Mouse (Mus musculus) gastrocnemius, adult 2 months (tissue): ENCODE measurements around the gene Spef1. TPM values are rescaled to one million over a fixed set of nuclear protein-coding genes. Genes with fewer than 3 reads are reported as not detected.

Experiments
- DNase-seq: peaks from one replicate; pipeline ENCODE4 v3.0.0; 2022
- H3K27ac ChIP-seq: fragments of 200-600 bp; 2 replicates; pipeline ENCODE4 v1.8.1; 2022; ENCODE audit warnings: mild to moderate bottlenecking
- H3K4me3 ChIP-seq: fragments of 200-600 bp; 2 replicates; pipeline ENCODE4 v1.8.1; 2022; ENCODE audit warnings: mild to moderate bottlenecking, moderate library complexity
- CTCF ChIP-seq: fragments of 200-600 bp; IDR thresholded peaks from 2 replicates; pipeline ENCODE4 v1.8.1; 2022; ENCODE audit warnings: antibody characterized with exemption, mild to moderate bottlenecking, moderate library complexity
- intact Hi-C: fragments of 180-260 bp; cut with DNase I; formaldehyde crosslinking; loops from one replicate; pipeline ENCODE4 v1.15.1; 2025
- total RNA-seq, 2 experiments: library from RNA; stranded (reverse); gene quantifications; 2 replicates each; pipeline ENCODE4 v1.2.3; 2021

Spef1 gene
- total RNA-seq, 2 experiments from 2014 or later = 1.3 to 1.6 TPM

DNA sequence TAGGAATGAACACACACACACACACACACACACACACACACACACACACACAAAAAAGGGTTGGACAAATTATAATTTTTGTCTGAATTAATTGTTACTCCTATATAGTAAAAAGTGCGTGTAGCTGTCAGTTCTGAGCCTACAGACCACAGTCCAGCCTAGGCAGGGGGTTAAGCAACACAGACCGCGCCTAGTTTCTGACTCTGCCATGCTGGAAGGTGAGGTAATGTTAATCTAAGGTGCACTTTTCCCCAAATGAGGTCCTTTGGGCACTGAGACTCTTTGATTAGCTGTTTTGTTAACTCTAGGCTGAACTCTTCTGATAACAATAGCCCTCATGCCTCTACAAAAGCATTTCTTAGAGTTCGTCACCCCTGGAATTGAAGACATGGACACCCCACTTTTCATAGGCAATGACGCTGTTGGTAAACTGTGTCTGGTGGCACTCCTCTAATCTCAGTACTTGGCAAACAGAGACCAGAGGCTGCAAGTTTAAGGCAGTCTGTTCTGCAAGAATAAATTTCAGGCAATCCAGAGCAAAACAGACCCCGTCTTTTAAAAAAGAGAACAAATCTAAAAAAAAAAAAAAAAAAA, 16.8 kb upstream of the Spef1 start:
- DNase-seq = no peak
- Histone ChIP-seq H3K4me3 (no peak overlapping the region), H3K27ac (peak overlapping the region; percentile 87)
- intact Hi-C loops = loop anchor here (2.0 kb wide), 1 partner anchor 17 kb away; the partner anchor contains the start of genes Cdc25b and Spef1
- no peak for TF ChIP-seq CTCF

DNA sequence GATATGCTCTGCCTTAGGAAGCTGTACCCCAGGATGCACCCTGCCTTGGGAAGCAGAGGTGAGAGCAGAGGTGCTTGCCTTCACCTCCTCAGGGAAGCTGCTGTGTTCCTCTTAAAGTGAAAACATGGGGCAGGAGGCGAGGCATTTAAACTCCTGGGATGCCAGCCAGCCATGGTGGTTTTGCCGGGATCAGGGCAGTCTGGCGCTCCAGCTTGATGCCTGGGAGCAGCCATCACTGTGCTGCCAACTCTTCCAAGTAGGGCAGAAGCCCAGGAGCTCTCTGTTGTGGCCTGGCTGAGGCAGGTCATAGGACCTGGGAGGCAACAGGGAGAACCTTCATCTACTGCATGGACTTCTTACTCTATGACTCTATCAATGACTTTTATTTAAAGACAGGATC, 14.2 kb upstream of the Spef1 start:
- intact Hi-C loops = no loop called here
- Histone ChIP-seq H3K27ac (no peak overlapping the region), H3K4me3 (no peak overlapping the region)
- no peak for TF ChIP-seq CTCF
- no peak for DNase-seq

DNA sequence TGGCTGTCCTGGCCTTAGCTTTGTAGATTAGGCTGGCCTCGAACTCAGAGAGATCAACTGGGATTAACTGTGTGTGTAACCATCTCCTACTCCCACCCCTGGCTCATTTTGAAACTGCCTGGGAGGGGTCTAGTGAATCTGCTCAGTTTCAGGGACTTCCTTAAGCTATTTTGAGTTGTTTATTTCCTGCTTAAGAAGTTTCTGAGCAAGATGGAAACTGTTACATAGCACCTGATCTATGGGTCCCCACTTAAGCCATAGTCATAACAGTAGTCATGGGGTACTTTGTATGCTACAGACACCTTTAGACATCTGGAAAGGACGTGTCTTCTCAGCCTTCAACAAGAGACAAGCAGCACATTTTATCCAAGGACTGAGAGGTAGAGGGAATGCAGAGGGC, 13.6 kb upstream of the Spef1 start:
- no peak for TF ChIP-seq CTCF
- intact Hi-C loops = no loop called here
- no peak overlapping the region for H3K27ac ChIP-seq
- H3K4me3 ChIP-seq = no peak overlapping the region
- DNase-seq = no peak

DNA sequence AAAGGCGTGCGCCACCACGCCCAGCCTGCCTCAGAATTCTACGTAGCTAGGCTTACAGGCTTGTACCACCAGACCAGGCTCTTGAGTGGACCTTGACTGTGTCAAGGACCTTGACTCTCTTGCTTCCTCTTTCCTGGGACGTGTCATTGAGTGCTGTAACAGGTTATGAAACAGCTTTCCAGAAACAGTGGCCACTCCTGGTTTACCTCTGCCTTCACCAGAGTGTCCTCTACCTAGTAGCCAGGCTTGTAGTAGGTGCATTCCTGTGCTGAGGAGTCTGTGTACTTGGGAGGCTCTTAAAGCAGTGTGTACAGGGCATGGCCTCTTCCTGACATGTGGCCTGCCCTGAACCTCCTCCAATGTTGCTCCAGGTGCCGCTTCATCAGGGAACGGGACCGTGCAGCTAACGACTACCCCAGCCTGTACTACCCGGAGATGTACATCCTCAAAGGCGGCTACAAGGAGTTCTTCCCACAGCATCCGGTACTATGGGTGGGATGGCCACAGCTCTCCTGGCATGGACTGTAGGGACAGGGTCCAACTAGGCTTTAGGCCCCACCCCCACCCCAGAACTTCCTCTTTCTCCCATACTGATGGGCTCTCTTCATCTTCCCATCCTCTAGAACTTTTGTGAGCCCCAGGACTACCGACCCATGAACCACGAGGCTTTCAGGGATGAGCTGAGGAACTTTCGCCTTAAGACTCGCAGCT, 9.7 kb upstream of the Spef1 start:
- no peak for DNase-seq
- no peak overlapping the region for H3K4me3 ChIP-seq
- no peak overlapping the region for H3K27ac ChIP-seq
- no peak for TF ChIP-seq CTCF
- intact Hi-C loops = no loop called here

DNA sequence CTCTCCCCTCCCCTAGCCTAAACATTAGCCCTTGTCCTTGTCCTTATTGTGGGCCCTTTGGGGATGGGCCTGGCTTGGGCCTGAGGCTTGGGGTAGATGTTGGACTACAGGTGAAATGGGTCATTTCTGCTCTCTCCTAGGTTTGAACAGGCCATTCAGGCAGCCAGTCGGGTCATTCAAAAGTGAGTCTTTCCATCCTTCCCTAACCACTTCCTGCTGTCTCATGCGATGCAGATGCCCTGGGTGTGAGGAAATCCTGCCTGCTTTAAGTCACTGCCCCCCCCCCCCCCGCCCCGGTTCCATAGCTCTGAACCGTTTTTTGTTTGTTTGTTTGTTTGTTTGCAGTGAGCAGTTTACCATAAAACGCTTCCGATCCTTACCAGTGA, 3.9 kb upstream of the Spef1 start:
- intact Hi-C loops = no loop called here

DNA sequence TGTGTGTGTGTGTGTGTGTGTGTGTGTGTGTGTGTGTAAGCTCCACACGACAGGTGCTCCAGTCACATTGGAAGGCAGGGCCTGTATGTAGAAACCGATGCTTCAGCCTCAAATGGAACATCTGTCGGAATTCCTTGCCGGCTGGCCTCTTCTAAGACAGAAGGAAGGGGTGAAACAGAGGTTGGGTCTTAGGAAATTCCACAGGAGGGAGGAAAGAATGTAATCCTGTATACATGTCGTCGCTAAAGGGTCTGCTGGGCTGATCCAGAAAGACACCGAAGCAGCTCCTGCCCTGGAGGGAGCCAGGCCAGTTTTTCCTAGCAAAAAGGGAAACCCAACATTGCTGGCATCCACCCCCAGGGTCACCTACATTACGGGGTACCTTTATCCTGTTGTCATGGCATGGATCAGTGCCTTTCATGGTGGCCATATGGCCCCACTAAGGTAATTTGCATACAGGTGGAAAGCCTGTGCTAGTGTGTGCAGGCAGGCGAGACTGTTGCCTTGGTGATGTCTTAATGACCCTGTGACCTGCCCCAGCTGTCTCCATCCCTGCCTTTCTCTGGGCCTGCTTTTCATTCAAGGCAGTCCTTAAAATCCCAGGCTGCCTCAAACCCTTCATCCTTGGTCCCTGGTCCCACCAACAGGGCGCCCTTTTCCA, 3.4 kb upstream of the Spef1 start:
- DNase-seq = no peak
- TF ChIP-seq CTCF = no peak
- no peak overlapping the region for H3K4me3 ChIP-seq
- no peak overlapping the region for H3K27ac ChIP-seq
- intact Hi-C loops = no loop called here

More for the DNA sequence above, 3.9 kb upstream of the Spef1 start:
- no peak for TF ChIP-seq CTCF
- no peak for DNase-seq
- H3K4me3 ChIP-seq = no peak overlapping the region
- no peak overlapping the region for H3K27ac ChIP-seq

DNA sequence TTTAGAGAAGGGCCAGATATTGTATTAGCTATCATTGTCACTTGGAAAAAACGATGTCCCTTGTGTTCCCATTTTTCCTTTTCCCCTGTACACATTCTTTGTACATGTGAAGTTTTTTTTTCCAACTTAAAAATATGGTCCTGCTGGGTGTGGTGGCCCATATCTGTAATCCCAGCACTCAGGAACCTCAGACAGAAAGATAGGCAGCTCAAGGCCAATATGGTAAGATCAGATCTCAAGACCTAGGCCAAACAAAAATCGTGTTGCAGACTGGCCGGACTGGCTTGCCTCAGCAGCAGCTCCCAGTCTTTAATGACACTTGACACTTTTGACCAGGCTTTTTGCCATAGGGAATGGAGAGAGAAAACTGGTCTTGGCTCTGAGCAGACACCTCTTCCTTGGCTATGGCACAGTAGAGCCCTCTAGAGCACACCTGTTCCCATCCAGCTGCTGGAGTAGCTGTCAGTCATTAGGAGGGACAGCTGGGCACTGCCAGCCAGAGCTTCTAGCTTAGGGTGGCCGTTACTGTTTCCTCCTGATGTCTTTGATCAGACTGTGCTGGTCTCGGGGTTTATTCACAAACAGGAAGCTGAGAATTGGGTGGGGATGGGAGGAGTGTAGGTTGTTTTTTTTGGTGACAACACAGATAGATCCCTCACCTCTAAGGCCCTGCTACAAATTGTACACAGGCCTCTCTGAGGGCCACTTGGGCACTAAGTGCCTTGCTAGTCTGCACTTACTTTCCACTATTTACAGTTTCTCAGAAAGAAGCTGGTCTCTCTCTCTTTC, 2.6 kb upstream of the Spef1 start:
- H3K4me3 ChIP-seq = no peak overlapping the region
- DNase-seq = peak; percentile 74
- TF ChIP-seq CTCF = no peak
- intact Hi-C loops = loop anchor here (10.0 kb wide), 1 partner anchor 325 kb away; no protein-coding TSS in a partner anchor
- peak overlapping the region; percentile 48 for H3K27ac ChIP-seq

DNA sequence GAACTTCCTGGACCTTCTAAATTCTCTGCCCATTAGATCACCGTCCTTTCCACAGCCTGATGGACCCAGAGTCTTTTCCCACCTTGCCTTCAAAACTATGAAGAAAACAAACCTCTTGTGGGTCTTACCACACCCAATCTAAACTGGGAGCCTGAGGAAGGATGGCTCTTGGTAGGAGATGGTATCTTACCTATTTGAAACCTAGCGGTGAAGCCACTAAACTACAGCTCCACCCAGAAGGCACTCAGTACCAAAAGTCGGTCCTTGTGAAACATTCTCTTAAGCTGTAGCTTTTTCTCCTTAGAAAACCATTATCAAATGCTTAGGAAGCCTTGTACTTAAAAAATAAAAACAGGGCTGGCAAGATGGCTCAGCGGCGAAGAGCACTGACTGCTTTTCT, 1.2 kb upstream of the Spef1 start:
- TF ChIP-seq CTCF = no peak
- Histone ChIP-seq H3K27ac (no peak overlapping the region), H3K4me3 (no peak overlapping the region)
- DNase-seq = no peak
- intact Hi-C loops = loop anchor here (10.0 kb wide), 1 partner anchor 326 kb away; no protein-coding TSS in a partner anchor

DNA sequence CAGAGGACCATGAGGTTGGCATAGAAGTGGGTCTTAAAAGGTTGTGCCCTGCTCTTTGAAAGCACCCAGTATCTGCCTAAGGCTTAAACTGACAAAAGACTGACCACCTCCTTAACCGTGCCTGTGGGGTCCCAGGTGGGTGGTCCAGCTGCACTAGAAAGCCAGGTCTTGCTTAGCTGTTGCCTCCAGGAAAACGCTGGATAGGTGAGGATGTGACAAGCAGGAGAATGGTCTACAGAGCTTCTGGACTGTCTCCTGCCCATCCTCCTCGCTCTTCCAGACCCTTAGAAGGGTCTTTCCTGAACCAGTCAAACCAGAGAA, 480 bp upstream of the Spef1 start:
- TF ChIP-seq CTCF = no peak
- intact Hi-C loops = loop anchor here (2.0 to 10.0 kb wide), 2 partner anchors 17 to 327 kb away; no protein-coding TSS in a partner anchor
- Histone ChIP-seq H3K27ac (peak overlapping the region; percentile 82), H3K4me3 (peak overlapping the region; percentile 74)
- no peak for DNase-seq

DNA sequence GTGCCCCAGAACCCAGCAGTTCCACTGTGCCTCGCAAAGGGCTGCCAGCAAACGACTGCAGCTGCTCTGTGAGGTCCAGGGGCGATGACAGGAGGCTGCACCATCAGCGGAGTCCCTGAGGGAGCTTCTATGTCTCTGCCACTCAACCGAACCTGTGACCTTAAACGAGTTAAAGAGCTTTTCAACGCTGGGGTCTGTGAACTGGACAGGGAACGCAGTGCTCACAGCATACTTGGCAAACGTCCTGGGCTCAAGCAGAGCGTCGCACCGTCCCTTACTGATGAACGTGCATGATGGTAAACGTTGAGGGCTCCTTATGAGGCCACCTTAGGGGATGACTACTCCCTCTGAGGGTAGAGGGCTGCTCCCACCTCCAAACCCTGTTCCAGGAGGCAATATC, 739 bp downstream of the Spef1 start:
- intact Hi-C loops = loop anchor here (2.0 to 10.0 kb wide), 2 partner anchors 18 to 328 kb away; no protein-coding TSS in a partner anchor
- H3K27ac ChIP-seq = peak overlapping the region; percentile 82
- peak overlapping the region; percentile 74 for H3K4me3 ChIP-seq
- DNase-seq = peak; percentile 40
- TF ChIP-seq CTCF = no peak

DNA sequence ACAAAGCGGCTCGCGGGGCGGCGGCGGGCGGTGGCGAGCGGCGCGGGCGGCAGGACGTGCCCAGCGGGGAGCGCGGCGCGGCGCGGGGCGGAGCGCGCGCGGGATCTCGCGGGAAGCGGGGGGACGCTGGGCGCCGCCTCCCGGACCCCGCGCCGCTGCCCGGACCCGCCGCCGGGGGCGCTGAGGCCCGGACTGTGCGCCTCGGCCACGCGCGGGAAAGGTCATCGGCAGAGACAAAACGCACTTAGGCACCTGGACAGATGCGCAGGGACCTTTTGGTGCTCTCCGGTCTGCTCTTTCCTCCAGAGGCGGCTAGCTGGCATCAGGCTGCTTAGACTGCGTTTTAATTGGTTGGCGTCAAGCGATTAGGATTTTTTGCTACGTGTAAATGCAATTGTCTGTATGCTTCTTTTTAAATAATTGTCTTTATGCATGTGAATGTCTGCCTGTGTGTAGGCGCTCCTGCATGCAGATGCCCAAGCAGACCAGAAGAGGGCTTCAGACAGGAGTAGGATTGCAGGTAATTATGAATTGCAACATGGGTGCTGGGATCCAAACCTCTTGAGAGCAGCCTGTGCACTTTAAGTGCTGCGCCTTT, 7.0 kb downstream of the Spef1 start, which contains the start of gene Cenpb:
Gene Cenpb (minus strand): TSS at position 78 of the 598 bp plus-strand sequence.
- peak; percentile 93 for DNase-seq
- intact Hi-C loops = loop anchor here (5.0 to 10.0 kb wide), 3 partner anchors 32 to 335 kb away; no protein-coding TSS in a partner anchor
- peak; percentile 65 for TF ChIP-seq CTCF
- Histone ChIP-seq H3K4me3 (peak within 1 kb of the TSS; percentile 88), H3K27ac (peak within 1 kb of the TSS; percentile 88)
